Mouse (Mus musculus): Measurements from ENCODE around the gene Ifi208. TPM values are rescaled to one million over a fixed set of nuclear protein-coding genes. Genes with fewer than 3 reads are reported as not detected.

Ifi208 gene
- total RNA-seq (2023): under 1 TPM; 0.40 to 0.42 TPM

DNA sequence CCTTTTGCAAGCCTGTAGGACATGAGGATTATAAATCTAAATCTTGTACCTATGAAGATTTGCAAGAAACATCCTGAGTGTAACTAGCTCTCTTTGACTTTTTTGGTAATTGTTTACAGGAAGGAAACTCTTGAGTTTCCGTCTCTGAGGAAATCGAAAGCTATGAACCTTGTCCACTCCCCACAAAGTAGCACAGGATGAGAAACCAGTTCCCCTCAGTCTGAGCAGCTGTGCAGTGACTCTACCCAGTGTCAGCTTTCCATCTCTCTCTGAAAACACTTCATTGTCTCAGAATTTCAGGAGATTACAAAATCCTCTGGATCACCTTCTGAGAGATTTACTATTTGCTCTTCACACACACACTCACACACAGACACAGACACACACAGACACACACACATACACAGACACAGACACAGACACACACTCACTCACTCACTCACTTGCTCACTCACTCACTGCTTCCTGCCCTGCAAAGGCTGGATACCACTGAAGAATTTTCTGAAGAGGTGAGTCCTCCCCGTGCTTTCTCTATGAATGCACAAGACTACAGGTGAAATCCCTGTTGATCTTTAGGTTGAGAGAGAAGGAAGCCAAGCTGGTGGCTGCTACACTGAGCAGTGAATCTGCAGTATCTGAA, at the start of gene Ifi208:
TSS of gene Ifi208 (plus strand) at position 218 of the 640 bp plus-strand sequence.

DNA sequence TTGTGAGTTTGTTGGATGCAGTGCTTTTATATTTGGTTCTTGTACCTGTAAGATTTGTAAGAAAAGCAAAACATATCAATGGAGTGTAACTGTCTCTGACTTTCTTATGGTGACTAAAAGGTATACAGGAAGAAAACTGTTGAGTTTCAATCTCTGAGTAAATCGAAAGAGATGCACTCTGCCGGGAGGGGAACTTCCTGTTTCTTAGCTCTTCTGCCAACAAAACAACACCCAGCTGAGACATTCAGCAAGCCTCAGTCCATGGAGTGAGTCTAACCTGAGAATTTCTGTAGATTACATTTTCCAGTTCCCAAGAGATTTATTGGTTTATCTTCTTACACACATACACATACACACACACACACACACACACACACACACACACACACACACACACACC, 42.9 kb upstream of the Ifi208 start, which contains the start of gene Ifi209:
TSS of gene Ifi209 (plus strand) at position 296 of the 400 bp plus-strand sequence.

DNA sequence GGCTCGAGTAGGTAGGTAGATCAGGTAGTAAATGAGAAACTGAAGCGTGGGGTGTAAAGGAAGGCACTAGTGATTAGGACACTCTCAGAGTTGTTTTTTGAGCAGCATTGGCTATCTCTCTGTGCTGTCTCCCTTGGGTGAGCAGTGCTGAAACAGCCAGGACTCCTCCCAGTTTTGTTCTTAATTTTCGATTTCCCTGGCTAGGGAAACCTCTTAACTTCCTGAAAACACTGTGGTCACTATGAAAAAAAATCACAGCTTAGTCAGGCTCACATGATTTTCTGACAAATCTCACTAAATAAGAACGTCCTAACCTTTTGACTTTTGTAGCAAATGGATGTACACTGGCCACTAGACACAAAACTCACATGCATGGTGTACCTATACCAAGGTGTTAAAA, 68.2 kb downstream of the Ifi208 start, which contains the start of gene Ifi207:
TSS of gene Ifi207 (minus strand) at position 92 of the 400 bp plus-strand sequence.

Other genes starting within 250 kb of the Ifi208 start
- gene Ifi206, start 182.6 kb upstream of the Ifi208 start, total RNA-seq (2023): 1 to 10 TPM; 1.2 to 1.6 TPM
- under 1 TPM; 0.24 to 0.51 TPM for gene Ifi214, start 137.7 kb upstream of the Ifi208 start, total RNA-seq (2023)
- 1 to 10 TPM; 3.6 to 4.2 TPM for gene Ifi213, start 74.4 kb upstream of the Ifi208 start, total RNA-seq (2023)
- 10 to 100 TPM; 28.4 to 38.0 TPM for gene Ifi209, start 42.8 kb upstream of the Ifi208 start, total RNA-seq (2023)
- gene Ifi207, start 68.1 kb downstream of the Ifi208 start, total RNA-seq (2023): 10 to 100 TPM; 17.3 to 21.6 TPM
- 10 to 100 TPM; 30.6 to 34.3 TPM for gene Ifi204, start 93.3 kb downstream of the Ifi208 start, total RNA-seq (2023)
- gene Ifi211, start 239.4 kb downstream of the Ifi208 start, total RNA-seq (2023): 10 to 100 TPM; 16.9 to 21.0 TPM